18 mouse cellular contexts compared by ENCODE assay signal in genomic region chr6:34373841-34374240, GRCm38 (mm10). TPM values are rescaled to one million over a fixed set of nuclear protein-coding genes. Genes with fewer than 3 reads are reported as not detected.
DNase-seq lines count a peak whose midpoint lies in the region; ATAC-seq and TF ChIP-seq lines count a peak whose summit lies in the region.
"Had no signal": no experiment of that assay in that cellular context is flagged by ENCODE, and none has a peak within 500 bp of the region (broad histone marks: within the 10 kb centered on the region; RNA-seq: fewer than 3 reads in every experiment).

No protein-coding gene starts in this region.

- no peak overlapping the region for H3K27ac ChIP-seq in ES-E14 (ENCODE audit: insufficient read depth, low read depth, low read length, poor library complexity, severe bottlenecking)
- no peak overlapping the region for H3K27ac ChIP-seq in forebrain, embryonic 14.5 days (ENCODE audit: low read depth, low read length)
- H3K27ac ChIP-seq: embryonic facial prominence, embryonic 10.5 days; forebrain, embryonic 13.5 days; kidney, embryonic 15.5 days; midbrain, embryonic 15.5 days had no signal

- peak; percentile 16 for DNase-seq in lung, postnatal 25 days (ENCODE audit: low spot score)
- DNase-seq in lung, postnatal 4 days = no peak
- DNase-seq in A20 (ENCODE audit: low read depth, low spot score) (peak; percentile 69), ES-E14 (ENCODE audit: low read depth, low spot score) (no peak)
- DNase-seq in right cerebral cortex, adult 2 months (ENCODE audit: low spot score in 2 of 2) = no peak
- DNase-seq in forebrain, embryonic 14.5 days (ENCODE audit: low spot score) = no peak
- DNase-seq: adrenal gland, postnatal 10 days; cerebellum, adult 2 months; left cerebral cortex, postnatal 4 days; lung, adult 2 months had no signal

- no peaks in the 10 kb centered on the region for H3K9me3 ChIP-seq in ES-E14 (ENCODE audit: control insufficient read depth, insufficient read depth, low read depth, low read length)
- no peaks in the 10 kb centered on the region for H3K9me3 ChIP-seq in forebrain, embryonic 14.5 days (replicated peaks; ENCODE audit: control insufficient read depth, low read length)
- H3K9me3 ChIP-seq: embryonic facial prominence, embryonic 10.5 days; forebrain, embryonic 13.5 days; kidney, embryonic 15.5 days; midbrain, embryonic 15.5 days had no signal

- ATAC-seq in neutrophil, adult 5-6 weeks (ENCODE audit: extremely low read depth, insufficient number of reproducible peaks, low FRiP score, poor library complexity, severe bottlenecking) = peak; percentile 40; the same call in 1 of the 2 replicates
- no peak for ATAC-seq in forebrain, embryonic 14.5 days
- ATAC-seq: forebrain, embryonic 13.5 days; midbrain, embryonic 15.5 days had no signal

- H3K4me2 ChIP-seq in forebrain, embryonic 14.5 days (ENCODE audit: low read length) = no peak overlapping the region
- H3K4me2 ChIP-seq: forebrain, embryonic 13.5 days; kidney, embryonic 15.5 days; midbrain, embryonic 15.5 days had no signal

- peaks cover 0 to 2% of the 10 kb centered on the region in 2 experiments; a peak in 1 of 4 replicates for H3K4me1 ChIP-seq in ES-E14 (ENCODE audit: control insufficient read depth in 2 of 2, insufficient read depth in 2 of 2, low read length in 2 of 2, poor library complexity in 1 of 2)
- H3K4me1 ChIP-seq in forebrain, embryonic 14.5 days (ENCODE audit: control insufficient read depth, insufficient read depth, low read length) = no peaks in the 10 kb centered on the region
- H3K4me1 ChIP-seq: forebrain, embryonic 13.5 days had no signal

- 88% methylated on average over 7 of the region's 7 CpGs for WGBS in forebrain, embryonic 14.5 days

- no peaks in the 10 kb centered on the region for H3K36me3 ChIP-seq in ES-E14 (ENCODE audit: control insufficient read depth, insufficient read depth, low read length, poor library complexity, severe bottlenecking)
- H3K36me3 ChIP-seq in forebrain, embryonic 14.5 days (ENCODE audit: control insufficient read depth, insufficient read depth, low read length) = no peaks in the 10 kb centered on the region
- H3K36me3 ChIP-seq: embryonic facial prominence, embryonic 10.5 days; kidney, embryonic 15.5 days; midbrain, embryonic 15.5 days had no signal

- no peak overlapping the region for H3K9ac ChIP-seq in ES-E14 (ENCODE audit: insufficient read depth, low read depth, low read length, poor library complexity, severe bottlenecking)
- no peak overlapping the region for H3K9ac ChIP-seq in forebrain, embryonic 14.5 days (ENCODE audit: low read length)
- H3K9ac ChIP-seq: forebrain, embryonic 13.5 days; kidney, embryonic 15.5 days; midbrain, embryonic 15.5 days had no signal

- in situ Hi-C loops in ES-E14 (cut with MboI; ENCODE audit: low sequenced_read_pairs in 2 of 2, unreplicated experiment in 2 of 2) = no loop called here

- H3K27me3 ChIP-seq in forebrain, embryonic 14.5 days (replicated peaks; ENCODE audit: control insufficient read depth, insufficient read depth, low read length) = no peaks in the 10 kb centered on the region
- H3K27me3 ChIP-seq: forebrain, embryonic 13.5 days; kidney, embryonic 15.5 days; midbrain, embryonic 15.5 days had no signal

- no peak overlapping the region for H3K4me3 ChIP-seq in ES-E14 (ENCODE audit: insufficient read depth in 1 of 2, low read depth in 1 of 2, low read length in 2 of 2, poor library complexity in 1 of 2, severe bottlenecking in 1 of 2)
- no peak overlapping the region for H3K4me3 ChIP-seq in forebrain, embryonic 14.5 days (ENCODE audit: low read depth, low read length)
- H3K4me3 ChIP-seq: embryonic facial prominence, embryonic 10.5 days; forebrain, embryonic 13.5 days; kidney, embryonic 15.5 days; midbrain, embryonic 15.5 days had no signal

TF ChIP-seq in ES-E14, 5 proteins besides CTCF, POLR2A, EP300 and RAD21:
- TF ChIP-seq CHD2 (IDR thresholded peaks at IDR 0.05; ENCODE audit: low read depth, low read length) (no peak), MAFK (IDR thresholded peaks at IDR 0.05; ENCODE audit: insufficient read depth, low read depth, low read length) (peak; percentile 97)

RNA-seq across cellular contexts. Expression of gene Akr1b10, which starts 10.2 kb away (rescaled TPM):
- total RNA-seq in ES-E14 (2012; rRNA removed) = 16.2 and 22.1 TPM in 2 replicates
- total RNA-seq in neutrophil, adult 5-6 weeks (2017) = 34.4 and 36.1 TPM in 2 replicates
- 5.8 and 7.9 TPM in 2 replicates for polyA plus RNA-seq in forebrain, embryonic 14.5 days (2014; fragmentation: Nextera tagmentation; extraction: Ambion mirVana)

RNA-seq across cellular contexts. Expression of gene Akr1b8, which starts 19.9 kb away (rescaled TPM):
- 12.3 and 25.1 TPM in 2 replicates for total RNA-seq in ES-E14 (2012; rRNA removed)
- not detected in 2 replicates for total RNA-seq in neutrophil, adult 5-6 weeks (2017)
- 3.8 and 5.1 TPM in 2 replicates for polyA plus RNA-seq in forebrain, embryonic 14.5 days (2014; fragmentation: Nextera tagmentation; extraction: Ambion mirVana)
- total RNA-seq: hematopoietic stem cell, adult 5-6 weeks had no signal

RNA-seq across cellular contexts. Expression of gene Akr1b7, which starts 38.3 kb away (rescaled TPM):
- total RNA-seq in ES-E14 (2012; rRNA removed) = 0.53 TPM in 1 of 2 replicates, not detected in the other
- not detected in 2 replicates for total RNA-seq in neutrophil, adult 5-6 weeks (2017)
- not detected in 2 replicates for polyA plus RNA-seq in forebrain, embryonic 14.5 days (2014; fragmentation: Nextera tagmentation; extraction: Ambion mirVana)
- total RNA-seq: hematopoietic stem cell, adult 5-6 weeks; layer of hippocampus, postnatal 25 days; left cerebral cortex, postnatal 4 days; megakaryocyte progenitor cell, adult 5-6 weeks had no signal
- polyA plus RNA-seq: embryonic facial prominence, embryonic 10.5 days; forebrain, embryonic 13.5 days; midbrain, embryonic 15.5 days had no signal

RNA-seq across cellular contexts. Expression of gene Akr1b3, which starts 56.6 kb away (rescaled TPM):
- total RNA-seq in ES-E14 (2012; rRNA removed) = 321 and 431 TPM in 2 replicates
- 64.4 and 64.6 TPM in 2 replicates for total RNA-seq in neutrophil, adult 5-6 weeks (2017)
- polyA plus RNA-seq in forebrain, embryonic 14.5 days (2014; fragmentation: Nextera tagmentation; extraction: Ambion mirVana) = 117 and 134 TPM in 2 replicates

Comparison
In these comparisons a context has a peak if more than half of its experiments do, and no peak if none do; other contexts are left out.
1. DNase-seq: peak in lung, postnatal 25 days (single experiment) and A20 (single experiment); none in lung, postnatal 4 days (0 of 2), ES-E14 (single experiment), right cerebral cortex, adult 2 months (0 of 2) and forebrain, embryonic 14.5 days (single experiment).
2. RNA of gene Akr1b8, which starts 19.9 kb away (total RNA-seq): 12.3 to 25.1 TPM in ES-E14; not detected in neutrophil, adult 5-6 weeks; every median in the first group is over 10 times any median in the second.